Mouse (Mus musculus) heart, embryonic 14.5 days (tissue): ENCODE measurements around the gene 2310022B05Rik. TPM values are rescaled to one million over a fixed set of nuclear protein-coding genes. Genes with fewer than 3 reads are reported as not detected.
A peak's percentile ranks its signal among the peaks of the same experiment; 100 is the strongest.

ENCODE experiments used
- ATAC-seq: fragments of 200-750 bp; cut with Nextera tagmentation; 2 replicates; pipeline ENCODE4 v1.8.0; 2017; ENCODE audit warnings: low read depth, moderate TSS enrichment; ENCODE audit not compliant: insufficient number of reproducible peaks, insufficient read depth, low FRiP score
- H3K27ac ChIP-seq, 2 experiments: fragments of 200-500 bp in 1 of 2; fragments of 300-500 bp in 1 of 2; sonication (generic) in 1 of 2; replicated peaks in 1 of 2; 2 replicates each; pipeline ENCODE4 v1.5.1; 2012 to 2014; ENCODE audit warnings: low read depth in 2 of 2, low read length in 2 of 2, control low read depth in 1 of 2, mild to moderate bottlenecking in 1 of 2, mixed read lengths in 1 of 2; ENCODE audit not compliant: control insufficient read depth in 1 of 2, insufficient read depth in 1 of 2
- H3K27me3 ChIP-seq: fragments of 300-500 bp; sonication (generic); 2 replicates; pipeline ENCODE4 v1.6.1; 2014; ENCODE audit warnings: mild to moderate bottlenecking, low read length, control low read depth; ENCODE audit not compliant: control insufficient read depth, insufficient read depth
- H3K36me3 ChIP-seq: fragments of 300-500 bp; sonication (generic); 2 replicates; pipeline ENCODE4 v1.6.1; 2014; ENCODE audit warnings: mild to moderate bottlenecking, control low read depth, low read length, mixed read lengths; ENCODE audit not compliant: control insufficient read depth, insufficient read depth
- H3K4me1 ChIP-seq, 2 experiments: fragments of 200-500 bp in 1 of 2; fragments of 300-500 bp in 1 of 2; sonication (generic) in 1 of 2; 2 replicates each; pipeline ENCODE4 v1.6.1; 2012 to 2014; ENCODE audit warnings: low read length in 2 of 2, control low read depth in 1 of 2, mixed read lengths in 1 of 2; ENCODE audit not compliant: control insufficient read depth in 2 of 2, insufficient read depth in 2 of 2
- H3K4me2 ChIP-seq: fragments of 300-500 bp; sonication (generic); 2 replicates; pipeline ENCODE4 v1.6.1; 2014; ENCODE audit warnings: mild to moderate bottlenecking, low read length
- H3K4me3 ChIP-seq, 2 experiments: fragments of 200-500 bp in 1 of 2; fragments of 300-500 bp in 1 of 2; sonication (generic) in 1 of 2; 2 replicates each; pipeline ENCODE4 v1.5.1; 2012 to 2014; ENCODE audit warnings: low read length in 2 of 2, mild to moderate bottlenecking in 2 of 2, control low read depth in 1 of 2, low read depth in 1 of 2, moderate library complexity in 1 of 2; ENCODE audit not compliant: control insufficient read depth in 1 of 2, insufficient read depth in 1 of 2
- H3K9ac ChIP-seq: fragments of 300-500 bp; sonication (generic); 2 replicates; pipeline ENCODE4 v1.6.1; 2014; ENCODE audit warnings: mild to moderate bottlenecking, low read length
- H3K9me3 ChIP-seq: fragments of 300-500 bp; sonication (generic); 2 replicates; pipeline ENCODE4 v1.6.1; 2016; ENCODE audit warnings: low read length, control low read depth; ENCODE audit not compliant: control insufficient read depth
- WGBS: fragments of 180-500 bp; shearing (Covaris S2); extraction: QIAGEN DNeasy Blood & Tissue Kit; methylation state at CpG from one replicate; pipeline ENCODE4 v1.1.7; 2014; 5-methylcytosine and 5-hydroxymethylcytosine counted together
- polyA plus RNA-seq: library from polyadenylated mRNA; unstranded; fragments of >200 nt; fragmentation: Nextera tagmentation; extraction: Ambion mirVana; gene quantifications from 2 replicates; pipeline ENCODE4 v1.2.1, GENCODE M21; 2014

The 2310022B05Rik gene
- polyA plus RNA-seq, 1 experiment from 2014 or later: 66.2 TPM

DNA sequence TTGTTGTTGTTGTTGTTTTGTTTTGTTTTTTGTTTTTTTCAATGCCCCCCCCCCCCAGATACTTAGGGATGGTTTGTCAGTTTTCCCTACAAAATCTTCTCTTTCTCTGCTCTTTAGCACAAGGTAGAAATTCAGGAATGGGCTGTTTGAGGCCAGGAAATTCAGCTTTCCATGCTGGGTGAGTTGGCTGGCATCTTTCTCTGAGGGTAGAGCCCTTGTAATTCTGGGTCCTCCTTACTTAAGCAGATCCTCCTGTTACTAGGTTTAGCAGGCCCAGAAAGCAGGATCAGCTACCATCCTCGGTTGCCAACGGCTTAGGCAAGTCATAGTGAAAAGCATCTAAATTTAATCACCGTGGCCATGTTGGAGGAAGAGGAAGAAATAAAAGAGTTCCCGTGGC lies 32.3 kb downstream of the 2310022B05Rik start:
- WGBS: 88% methylated on average over 4 of the region's 4 CpGs
- peaks cover 2% of the 10 kb centered on the region; the same call in 1 of the 2 replicates for H3K9me3 ChIP-seq
- no peaks in the 10 kb centered on the region for H3K27me3 ChIP-seq
- H3K36me3 ChIP-seq: peaks cover 12% of the 10 kb centered on the region
- no peak overlapping the region for H3K4me3 ChIP-seq
- H3K4me1 ChIP-seq: peaks cover 26 to 31% of the 10 kb centered on the region in 2 experiments
- H3K9ac ChIP-seq: no peak overlapping the region
- ATAC-seq: no peak
- 0 out of 4 replicates have a peak overlapping the region, but pooled peaks of 1 of the 2 experiments have one; percentile 28 for H3K27ac ChIP-seq
- no peak overlapping the region for H3K4me2 ChIP-seq

DNA sequence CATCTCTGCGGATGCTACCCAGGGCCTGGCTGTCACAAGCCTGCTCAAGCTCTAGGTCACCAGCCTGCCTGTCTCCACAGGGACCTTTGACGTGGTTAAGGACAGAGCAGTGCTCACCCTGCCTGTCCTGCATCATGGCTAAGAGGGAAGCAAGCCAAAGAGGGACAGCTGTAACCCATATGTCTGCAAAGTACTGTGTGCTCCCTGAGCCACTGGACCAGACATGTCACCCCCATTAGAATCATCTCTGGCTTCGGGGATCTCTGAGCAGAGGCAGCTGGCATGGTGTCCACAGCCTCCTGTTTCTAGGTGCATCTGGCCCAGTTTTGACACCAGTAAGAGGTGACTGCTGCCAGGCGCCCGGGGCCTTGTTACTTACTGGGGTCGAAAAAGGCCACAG lies 32.7 kb downstream of the 2310022B05Rik start:
- 78% methylated on average over 6 of the region's 6 CpGs for WGBS
- Histone ChIP-seq H3K4me2 (no peak overlapping the region), H3K4me1 (peaks cover 26 to 31% of the 10 kb centered on the region in 2 experiments), H3K4me3 (no peak overlapping the region), H3K27me3 (no peaks in the 10 kb centered on the region), H3K9ac (no peak overlapping the region), H3K27ac (no peak overlapping the region), H3K9me3 (peaks cover 6% of the 10 kb centered on the region; the same call in 1 of the 2 replicates), H3K36me3 (peaks cover 8% of the 10 kb centered on the region)
- ATAC-seq: no peak

DNA sequence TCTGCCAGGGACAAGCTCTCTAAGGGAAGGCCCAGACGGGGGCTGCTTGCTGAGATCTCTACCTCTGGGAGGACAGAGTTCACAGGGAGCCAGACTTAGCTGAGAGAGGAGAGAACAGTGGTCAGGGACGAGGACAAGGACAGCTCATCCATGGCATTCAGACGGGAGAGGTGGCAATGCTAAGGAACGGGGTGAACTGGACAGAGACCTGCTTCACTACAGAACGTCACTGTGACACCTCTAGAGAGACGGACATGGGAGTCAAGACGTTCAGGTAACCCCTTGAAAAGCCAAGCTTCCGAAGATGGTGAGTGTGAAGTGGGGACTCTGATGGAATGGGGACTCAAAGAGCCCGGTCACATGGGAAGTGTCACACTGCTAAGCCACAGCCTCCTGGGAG lies 36.9 kb downstream of the 2310022B05Rik start:
- 90% methylated on average over 9 of the region's 9 CpGs for WGBS
- H3K27me3 ChIP-seq: no peaks in the 10 kb centered on the region
- H3K27ac ChIP-seq: no peak overlapping the region
- no peak overlapping the region for H3K4me2 ChIP-seq
- peaks cover 6% of the 10 kb centered on the region in 2 experiments; a peak in 3 of 4 replicates for H3K4me1 ChIP-seq
- H3K36me3 ChIP-seq: no peaks in the 10 kb centered on the region
- no peak overlapping the region for H3K4me3 ChIP-seq
- no peak for ATAC-seq
- H3K9me3 ChIP-seq: peaks cover 7% of the 10 kb centered on the region; the same call in 1 of the 2 replicates
- no peak overlapping the region for H3K9ac ChIP-seq

DNA sequence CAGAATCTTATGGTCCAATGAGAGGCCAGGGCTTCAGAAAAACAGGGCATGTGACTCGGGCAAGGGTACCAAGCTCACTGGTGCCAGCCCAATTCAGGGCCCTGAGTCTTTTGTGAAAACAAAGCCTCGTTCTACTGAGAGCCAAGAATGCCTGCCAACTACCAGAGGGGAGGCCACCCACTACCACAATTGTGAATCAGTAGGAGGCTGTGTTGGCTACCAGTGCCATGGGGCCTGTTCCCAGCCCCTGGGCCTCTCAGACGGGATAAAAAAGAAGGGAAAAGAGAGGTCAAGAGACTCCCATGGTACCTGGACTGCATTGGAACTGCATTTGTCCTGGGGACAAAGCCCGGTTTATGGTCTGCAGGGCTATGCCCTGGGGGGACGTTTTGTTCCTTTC lies 41.9 kb downstream of the 2310022B05Rik start:
- ATAC-seq: no peak
- H3K9ac ChIP-seq: no peak overlapping the region
- no peak overlapping the region for H3K27ac ChIP-seq
- H3K4me1 ChIP-seq: peaks cover 5% of the 10 kb centered on the region in 2 experiments; a peak in 2 of 4 replicates
- 65% methylated on average over 5 of the region's 5 CpGs for WGBS
- H3K9me3 ChIP-seq: peaks cover 7% of the 10 kb centered on the region; the same call in 1 of the 2 replicates
- H3K27me3 ChIP-seq: peaks cover 7% of the 10 kb centered on the region; the same call in 1 of the 2 replicates
- no peaks in the 10 kb centered on the region for H3K36me3 ChIP-seq
- H3K4me2 ChIP-seq: no peak overlapping the region
- no peak overlapping the region for H3K4me3 ChIP-seq

DNA sequence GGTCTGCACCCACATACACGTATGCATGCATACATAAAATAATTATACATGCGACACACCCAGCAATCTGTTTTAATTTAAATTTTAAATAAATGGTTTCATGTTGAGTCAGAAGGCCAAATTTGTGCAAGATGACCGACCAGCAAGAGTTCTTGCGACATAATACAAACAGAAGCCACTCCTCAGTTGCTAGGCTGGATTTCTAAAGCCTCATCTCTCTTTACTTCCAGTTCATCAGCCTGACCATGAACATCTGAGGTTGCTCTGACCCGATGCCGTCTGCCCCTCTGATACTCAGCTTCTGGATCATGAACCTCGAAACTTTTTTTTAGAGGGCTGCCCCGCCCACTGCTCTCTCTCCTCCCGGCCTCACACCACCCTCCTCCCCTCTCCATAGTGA lies 44.9 kb downstream of the 2310022B05Rik start:
- no peak for ATAC-seq
- 69% methylated on average over 9 of the region's 9 CpGs for WGBS

DNA sequence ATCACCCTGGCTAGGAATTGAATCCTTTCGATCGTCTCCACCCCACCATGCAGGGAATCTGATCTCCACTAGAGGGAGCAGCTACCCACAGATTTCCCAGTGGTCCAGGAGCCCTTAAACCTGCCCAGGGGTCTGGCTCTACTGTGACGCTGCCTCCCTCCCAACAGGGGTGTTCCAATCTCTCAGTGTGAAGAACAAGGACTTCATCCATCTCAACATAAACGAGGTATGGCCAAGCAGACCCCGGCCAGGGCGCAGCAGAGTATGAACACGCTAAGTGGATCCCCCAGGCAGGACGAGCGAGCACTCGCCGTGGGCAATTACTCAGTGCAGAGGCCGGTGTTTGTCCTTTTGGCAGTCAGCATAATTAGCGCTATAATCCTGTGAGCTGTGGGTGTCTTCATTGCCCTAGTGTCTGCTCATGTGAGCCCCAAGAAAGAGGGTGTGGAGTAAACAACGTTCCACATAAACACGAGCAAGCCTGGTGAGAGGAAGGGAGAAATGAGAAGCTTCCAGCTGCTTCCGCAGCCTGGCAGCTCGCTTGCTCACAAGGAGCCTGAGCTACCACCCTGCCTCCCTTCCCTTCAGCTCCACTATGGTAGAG lies 45.8 kb downstream of the 2310022B05Rik start:
- H3K4me3 ChIP-seq: peak overlapping the region; percentile 39 to 46
- no peak overlapping the region for H3K27ac ChIP-seq
- H3K9me3 ChIP-seq: no peaks in the 10 kb centered on the region
- WGBS: 8% methylated on average over 17 of the region's 17 CpGs
- H3K27me3 ChIP-seq: peaks cover 14% of the 10 kb centered on the region; the same call in 1 of the 2 replicates
- peaks cover 5% of the 10 kb centered on the region in 2 experiments; a peak in 2 of 4 replicates for H3K4me1 ChIP-seq
- H3K4me2 ChIP-seq: peak overlapping the region; percentile 85
- no peaks in the 10 kb centered on the region for H3K36me3 ChIP-seq
- 0 out of 2 replicates have a peak, but pooled peaks have one; percentile 5 for ATAC-seq
- peak overlapping the region; percentile 71 for H3K9ac ChIP-seq

More for the DNA sequence above, 44.9 kb downstream of the 2310022B05Rik start:
- Histone ChIP-seq H3K27me3 (peaks cover 14% of the 10 kb centered on the region; the same call in 1 of the 2 replicates), H3K9ac (no peak overlapping the region), H3K4me1 (peaks cover 5% of the 10 kb centered on the region in 2 experiments; a peak in 2 of 4 replicates), H3K4me2 (no peak overlapping the region), H3K9me3 (no peaks in the 10 kb centered on the region), H3K36me3 (no peaks in the 10 kb centered on the region), H3K4me3 (no peak overlapping the region), H3K27ac (no peak overlapping the region)

DNA sequence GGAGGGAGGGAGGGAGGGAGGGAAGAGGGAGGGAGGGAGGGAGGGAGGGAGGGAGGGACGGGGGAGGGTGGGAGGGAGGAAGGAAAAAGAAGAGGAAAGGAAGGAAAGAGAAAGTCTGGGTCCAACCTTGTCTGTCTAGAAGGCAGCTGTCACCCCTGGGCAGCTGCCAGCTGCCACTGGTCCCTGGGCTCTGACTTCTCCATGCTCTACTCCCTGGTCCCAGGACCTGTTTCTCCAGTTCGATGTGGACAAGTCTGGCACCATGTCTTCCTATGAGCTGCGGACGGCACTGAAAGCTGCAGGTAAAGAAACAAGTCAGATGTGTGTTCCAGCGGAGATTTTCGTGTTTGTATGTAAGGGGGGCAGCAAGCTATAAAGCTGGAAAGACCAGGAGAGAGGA lies 48.8 kb downstream of the 2310022B05Rik start:
- Histone ChIP-seq H3K27me3 (peaks cover 14% of the 10 kb centered on the region; the same call in 1 of the 2 replicates), H3K9ac (no peak overlapping the region), H3K4me3 (no peak overlapping the region), H3K27ac (no peak overlapping the region), H3K36me3 (no peaks in the 10 kb centered on the region), H3K9me3 (no peaks in the 10 kb centered on the region), H3K4me1 (peaks cover 5% of the 10 kb centered on the region in 2 experiments; a peak in 2 of 4 replicates), H3K4me2 (no peak overlapping the region)
- no peak for ATAC-seq
- 77% methylated on average over 5 of the region's 6 CpGs for WGBS
